Comparison of ENCODE assay signal across 8 mouse cellular contexts in genomic region chr12:86091601-86092132, GRCm38 (mm10). TPM values are rescaled to one million over a fixed set of nuclear protein-coding genes. Genes with fewer than 3 reads are reported as not detected.
DNase-seq lines count a peak whose midpoint lies in the region; ATAC-seq and TF ChIP-seq lines count a peak whose summit lies in the region.

No protein-coding gene starts in this region.

- peak overlapping the region; percentile 67 for H3K27ac ChIP-seq in cerebellum, adult 2 months (ENCODE audit: insufficient read depth, low read length)
- peak overlapping the region; percentile 37 for H3K27ac ChIP-seq in heart, embryonic 11.5 days (ENCODE audit: low read depth, low read length)
- H3K27ac ChIP-seq in limb, embryonic 11.5 days (replicated peaks; ENCODE audit: low read depth, low read length), result no peak overlapping the region
- no peak overlapping the region for H3K27ac ChIP-seq in liver, embryonic 12.5 days

- H3K27me3 ChIP-seq in Patski, result no peaks in the 10 kb centered on the region
- no peaks in the 10 kb centered on the region for H3K27me3 ChIP-seq in cerebellum, adult 2 months (ENCODE audit: control insufficient read depth, insufficient read depth, low read length)
- no peaks in the 10 kb centered on the region for H3K27me3 ChIP-seq in heart, embryonic 11.5 days (ENCODE audit: control insufficient read depth, insufficient read depth, low read length)
- no peaks in the 10 kb centered on the region for H3K27me3 ChIP-seq in limb, embryonic 11.5 days (ENCODE audit: control insufficient read depth, insufficient read depth, low read length)
- no peaks in the 10 kb centered on the region; the same call in 1 of the 2 replicates for H3K27me3 ChIP-seq in liver, embryonic 12.5 days (replicated peaks)

- no peak for TF ChIP-seq POLR2A in cerebellum, adult 2 months (IDR thresholded peaks at IDR 0.05; ENCODE audit: borderline replicate concordance, insufficient read depth, low read length)

- TF ChIP-seq CTCF in Patski (IDR thresholded peaks at IDR 0.05), result no peak
- TF ChIP-seq CTCF in cerebellum, adult 2 months (IDR thresholded peaks at IDR 0.05; ENCODE audit: borderline replicate concordance, insufficient read depth, low read depth, low read length), result no peak

- 5% methylated on average over 18 of the region's 18 CpGs for WGBS in cerebellum, adult 2 months
- 44% methylated on average over 18 of the region's 18 CpGs for WGBS in heart, embryonic 11.5 days (ENCODE audit: insufficient replicate concordance)
- 46% methylated on average over 18 of the region's 18 CpGs for WGBS in limb, embryonic 11.5 days
- WGBS in liver, embryonic 12.5 days (ENCODE audit: insufficient replicate concordance), result 65% methylated on average over 18 of the region's 18 CpGs

- H3K4me1 ChIP-seq in cerebellum, adult 2 months (ENCODE audit: control insufficient read depth, insufficient read depth, low read length), result peaks cover 9% of the 10 kb centered on the region
- peaks cover 16% of the 10 kb centered on the region for H3K4me1 ChIP-seq in heart, embryonic 11.5 days (ENCODE audit: control insufficient read depth, insufficient read depth, low read length)
- H3K4me1 ChIP-seq in limb, embryonic 11.5 days (ENCODE audit: control insufficient read depth, insufficient read depth, low read length), result peaks cover 11% of the 10 kb centered on the region
- H3K4me1 ChIP-seq in liver, embryonic 12.5 days, result no peaks in the 10 kb centered on the region

- in situ Hi-C loops in Patski (cut with MboI; ENCODE audit: low pct_unique_long_range_greater_than_20kb), result loop anchor here (25.0 kb wide), 2 partner anchors 754 to 796 kb away; partner anchors contain the start of genes Irf2bpl and Nek9

- DNase-seq in Patski (ENCODE audit: low read depth, low spot score), result no peak
- peak; percentile 71 to 76 for DNase-seq in cerebellum, adult 2 months
- DNase-seq in limb, embryonic 11.5 days (ENCODE audit: low spot score), result peak; percentile 32
- DNase-seq in retina, postnatal 1 day, result peak; percentile 53
- no peak for DNase-seq in layer of hippocampus, adult 8-10 months (ENCODE audit: low spot score in 2 of 2)
- no peak for DNase-seq in ovary, postnatal 36 days (ENCODE audit: low spot score)

- peak overlapping the region; percentile 44 for H3K4me2 ChIP-seq in heart, embryonic 11.5 days
- no peak overlapping the region for H3K4me2 ChIP-seq in limb, embryonic 11.5 days (ENCODE audit: low read depth, severe bottlenecking)
- H3K4me2 ChIP-seq in liver, embryonic 12.5 days, result no peak overlapping the region

- POLR2A ChIA-PET in Patski (lab: Charles Lee), result interaction anchor here (0.7 to 0.9 kb wide), 2 partner anchors 14 to 21 kb away, joined by 3 to 4 read pairs; no protein-coding TSS in a partner anchor

- ATAC-seq in Patski, result peak; percentile 80
- ATAC-seq in heart, embryonic 11.5 days (replicated peaks; ENCODE audit: insufficient number of reproducible peaks, low FRiP score, low TSS enrichment), result no peak
- ATAC-seq in limb, embryonic 11.5 days (ENCODE audit: insufficient number of reproducible peaks, low FRiP score, low TSS enrichment, low read depth), result no peak
- no peak for ATAC-seq in liver, embryonic 12.5 days

- H3K4me3 ChIP-seq in cerebellum, adult 2 months (replicated peaks; ENCODE audit: insufficient read depth, low read depth, low read length), result peak overlapping the region; percentile 54
- peak overlapping the region; percentile 0; the same call in 1 of the 2 replicates for H3K4me3 ChIP-seq in heart, embryonic 11.5 days (ENCODE audit: low read depth, low read length)
- no peak overlapping the region for H3K4me3 ChIP-seq in limb, embryonic 11.5 days (ENCODE audit: low read depth, low read length)
- no peak overlapping the region for H3K4me3 ChIP-seq in liver, embryonic 12.5 days

- H3K9ac ChIP-seq in heart, embryonic 11.5 days (ENCODE audit: low read depth, low read length), result no peak overlapping the region
- H3K9ac ChIP-seq in limb, embryonic 11.5 days (ENCODE audit: low read length), result no peak overlapping the region
- H3K9ac ChIP-seq in liver, embryonic 12.5 days, result no peak overlapping the region

- H3K9me3 ChIP-seq in heart, embryonic 11.5 days (replicated peaks; ENCODE audit: control insufficient read depth, low read length), result no peaks in the 10 kb centered on the region
- H3K9me3 ChIP-seq in limb, embryonic 11.5 days (ENCODE audit: control insufficient read depth, low read length), result no peaks in the 10 kb centered on the region
- no peaks in the 10 kb centered on the region for H3K9me3 ChIP-seq in liver, embryonic 12.5 days (replicated peaks)

- CTCF ChIA-PET in Patski (lab: Charles Lee), result interaction anchor here (0.8 to 1.6 kb wide), 3 partner anchors 9 to 35 kb away, joined by 3 to 4 read pairs (median 4); no protein-coding TSS in a partner anchor

- H3K36me3 ChIP-seq in heart, embryonic 11.5 days (ENCODE audit: control insufficient read depth, insufficient read depth, low read length), result no peaks in the 10 kb centered on the region; the same call in 1 of the 2 replicates
- no peaks in the 10 kb centered on the region for H3K36me3 ChIP-seq in limb, embryonic 11.5 days (ENCODE audit: control insufficient read depth, insufficient read depth, low read length)
- no peaks in the 10 kb centered on the region for H3K36me3 ChIP-seq in liver, embryonic 12.5 days

RNA-seq across cellular contexts. Expression of gene Ift43, which starts 9.3 kb away (rescaled TPM):
- polyA plus RNA-seq in Patski (2021), result 108 TPM
- 33.7 and 34.9 TPM in 2 replicates for polyA plus RNA-seq in cerebellum, adult 2 months (2012; rRNA removed)
- 113 and 124 TPM in 2 replicates for polyA plus RNA-seq in heart, embryonic 11.5 days (2014; fragmentation: Nextera tagmentation; extraction: Ambion mirVana)
- polyA plus RNA-seq in limb, embryonic 11.5 days (2014; fragmentation: Nextera tagmentation; extraction: Ambion mirVana), result 72.4 and 81.3 TPM in 2 replicates
- total RNA-seq in layer of hippocampus, adult 8-10 months (2022), result 10 to 100 TPM; 13.0 to 18.5 (median 15.4) TPM
- polyA plus RNA-seq in liver, embryonic 12.5 days (2016; fragmentation: Nextera tagmentation; extraction: Ambion mirVana), result 12.3 and 12.9 TPM in 2 replicates

RNA-seq across cellular contexts. Expression of gene Tgfb3, which starts 12.8 kb away (rescaled TPM):
- 25.6 TPM for polyA plus RNA-seq in Patski (2021)
- polyA plus RNA-seq in cerebellum, adult 2 months (2012; rRNA removed), result 15.2 and 15.7 TPM in 2 replicates
- 9.2 and 11.8 TPM in 2 replicates for polyA plus RNA-seq in heart, embryonic 11.5 days (2014; fragmentation: Nextera tagmentation; extraction: Ambion mirVana)
- 20.3 and 20.8 TPM in 2 replicates for polyA plus RNA-seq in limb, embryonic 11.5 days (2014; fragmentation: Nextera tagmentation; extraction: Ambion mirVana)
- total RNA-seq in layer of hippocampus, adult 8-10 months (2022), result 10 to 100 TPM; 13.7 to 19.9 (median 16.0) TPM
- polyA plus RNA-seq in liver, embryonic 12.5 days (2016; fragmentation: Nextera tagmentation; extraction: Ambion mirVana), result 6.1 and 9.9 TPM in 2 replicates

Comparison
In these comparisons a context has a peak if more than half of its experiments do, and no peak if none do; other contexts are left out.
1. DNase-seq: peak in cerebellum, adult 2 months (2 of 2), limb, embryonic 11.5 days (single experiment) and retina, postnatal 1 day (single experiment); none in Patski (single experiment), layer of hippocampus, adult 8-10 months (0 of 2) and ovary, postnatal 36 days (single experiment).
2. H3K27ac ChIP-seq: peak in cerebellum, adult 2 months (single experiment) and heart, embryonic 11.5 days (single experiment); none in limb, embryonic 11.5 days (single experiment) and liver, embryonic 12.5 days (single experiment).
3. H3K4me3 ChIP-seq: peak in cerebellum, adult 2 months (single experiment) and heart, embryonic 11.5 days (single experiment); none in limb, embryonic 11.5 days (single experiment) and liver, embryonic 12.5 days (single experiment).